Mouse (Mus musculus) urinary bladder, postnatal 10 days (tissue): ENCODE results near the gene Ankrd28.

Experiments
- DNase-seq: peaks from one replicate; pipeline ENCODE4 v3.0.0; 2022; ENCODE audit warnings: low spot score

Gene Ankrd28

GRCm38 (mm10) chr14:31715669-31716068 is 114.8 kb downstream of the Ankrd28 start:
- no peak for DNase-seq

GRCm38 (mm10) chr14:31709343-31709742 is 121.1 kb downstream of the Ankrd28 start:
- DNase-seq = no peak

GRCm38 (mm10) chr14:31700376-31700775 is 130.1 kb downstream of the Ankrd28 start:
- DNase-seq = no peak

- DNase-seq = no peak
These were observed 132.7 kb downstream of the Ankrd28 start for GRCm38 (mm10) chr14:31697755-31698154.

GRCm38 (mm10) chr14:31697346-31697745 is 133.1 kb downstream of the Ankrd28 start:
- no peak for DNase-seq

GRCm38 (mm10) chr14:31696985-31697303 is 133.5 kb downstream of the Ankrd28 start:
- no peak for DNase-seq

- DNase-seq = no peak
These were observed 134.1 kb downstream of the Ankrd28 start for GRCm38 (mm10) chr14:31696206-31696984.

GRCm38 (mm10) chr14:31692536-31692935 is 137.9 kb downstream of the Ankrd28 start:
- DNase-seq = no peak

GRCm38 (mm10) chr14:31686231-31686630 is 144.2 kb downstream of the Ankrd28 start:
- no peak for DNase-seq

GRCm38 (mm10) chr14:31685680-31686079 is 144.8 kb downstream of the Ankrd28 start:
- no peak for DNase-seq

- DNase-seq = no peak
These were observed 146.0 kb downstream of the Ankrd28 start for GRCm38 (mm10) chr14:31684343-31685040.

- no peak for DNase-seq
These were observed 146.8 kb downstream of the Ankrd28 start for GRCm38 (mm10) chr14:31683610-31684009.

GRCm38 (mm10) chr14:31681931-31682555 is 148.4 kb downstream of the Ankrd28 start:
- no peak for DNase-seq

GRCm38 (mm10) chr14:31681291-31681690 is 149.2 kb downstream of the Ankrd28 start:
- DNase-seq = no peak

GRCm38 (mm10) chr14:31680656-31681055 is 149.8 kb downstream of the Ankrd28 start:
- no peak for DNase-seq

GRCm38 (mm10) chr14:31671635-31672320 is 158.7 kb downstream of the Ankrd28 start:
- DNase-seq = no peak

GRCm38 (mm10) chr14:31669642-31670490 is 160.6 kb downstream of the Ankrd28 start:
- no peak for DNase-seq

- no peak for DNase-seq
These were observed 161.3 kb downstream of the Ankrd28 start for GRCm38 (mm10) chr14:31669161-31669611.

GRCm38 (mm10) chr14:31668326-31668725 is 162.1 kb downstream of the Ankrd28 start:
- no peak for DNase-seq

- DNase-seq = no peak
These were observed 162.7 kb downstream of the Ankrd28 start for GRCm38 (mm10) chr14:31667741-31668140.

- DNase-seq = no peak
These were observed 163.3 kb downstream of the Ankrd28 start for GRCm38 (mm10) chr14:31666931-31667705.
